Mouse (Mus musculus) lung, embryonic 16.5 days (tissue): ENCODE data around the gene Zfpl1. TPM values are rescaled to one million over a fixed set of nuclear protein-coding genes. Genes with fewer than 3 reads are reported as not detected.

Experiments
- ATAC-seq: fragments of 200-750 bp; cut with Nextera tagmentation; 2 replicates; pipeline ENCODE4 v1.8.0; 2017; ENCODE audit warnings: low read depth, mild to moderate bottlenecking, moderate library complexity
- H3K27ac ChIP-seq: fragments of 300-500 bp; sonication (generic); 2 replicates; pipeline ENCODE4 v1.5.1; 2014; ENCODE audit warnings: mild to moderate bottlenecking, control low read depth, low read length
- H3K27me3 ChIP-seq: fragments of 300-500 bp; sonication (generic); 2 replicates; pipeline ENCODE4 v1.6.1; 2014; ENCODE audit warnings: low read depth, low read length, mixed read lengths; ENCODE audit not compliant: control insufficient read depth, insufficient read depth
- H3K36me3 ChIP-seq: fragments of 300-500 bp; sonication (generic); 2 replicates; pipeline ENCODE4 v1.6.1; 2014; ENCODE audit warnings: low read length; ENCODE audit not compliant: control insufficient read depth, insufficient read depth
- H3K4me1 ChIP-seq: fragments of 300-500 bp; sonication (generic); replicated peaks from 2 replicates; pipeline ENCODE4 v1.6.1; 2014; ENCODE audit warnings: low read length, mixed read lengths; ENCODE audit not compliant: control insufficient read depth, insufficient read depth
- H3K4me2 ChIP-seq: fragments of 300-500 bp; sonication (generic); 2 replicates; pipeline ENCODE4 v1.6.1; 2014; ENCODE audit warnings: low read depth, low read length, control low read depth
- H3K4me3 ChIP-seq: fragments of 300-500 bp; sonication (generic); 2 replicates; pipeline ENCODE4 v1.5.1; 2014; ENCODE audit warnings: mild to moderate bottlenecking, low read length, control low read depth
- H3K9ac ChIP-seq: fragments of 300-500 bp; sonication (generic); 2 replicates; pipeline ENCODE4 v1.6.1; 2014; ENCODE audit warnings: low read length, control low read depth
- H3K9me3 ChIP-seq: fragments of 300-500 bp; sonication (generic); 2 replicates; pipeline ENCODE4 v1.6.1; 2016; ENCODE audit warnings: low read length; ENCODE audit not compliant: control insufficient read depth
- WGBS: fragments of 180-500 bp; shearing (Covaris S2); extraction: QIAGEN DNeasy Blood & Tissue Kit; methylation state at CpG from one replicate; pipeline ENCODE4 v1.1.7; 2014; 5-methylcytosine and 5-hydroxymethylcytosine counted together
- polyA plus RNA-seq: library from polyadenylated mRNA; unstranded; fragments of >200 nt; fragmentation: Nextera tagmentation; extraction: Ambion mirVana; gene quantifications from 2 replicates; pipeline ENCODE4 v1.2.1, GENCODE M21; 2015

Zfpl1 gene
- polyA plus RNA-seq, 1 experiment from 2014 or later, result 71.8 TPM

- ATAC-seq, result no peak
- Histone ChIP-seq H3K27me3 (no peaks in the 10 kb centered on the region), H3K4me2 (peak overlapping the region; percentile 83), H3K9me3 (no peaks in the 10 kb centered on the region), H3K4me1 (peaks cover 27% of the 10 kb centered on the region), H3K36me3 (0 out of 2 replicates have a peak, but pooled peaks cover 9% of the 10 kb centered on the region), H3K27ac (no peak overlapping the region), H3K4me3 (peak overlapping the region; percentile 89), H3K9ac (peak overlapping the region; percentile 93)
- 41% methylated on average over 5 of the region's 5 CpGs for WGBS
Measured at GRCm38 (mm10) chr19:6062418-6062817, 22.3 kb downstream of the Zfpl1 start.

GRCm38 (mm10) chr19:6061641-6062302 is 23.0 kb downstream of the Zfpl1 start:
- Histone ChIP-seq H3K36me3 (0 out of 2 replicates have a peak, but pooled peaks cover 9% of the 10 kb centered on the region), H3K9ac (peak overlapping the region; percentile 93), H3K4me2 (peak overlapping the region; percentile 83), H3K4me1 (peaks cover 22% of the 10 kb centered on the region), H3K9me3 (no peaks in the 10 kb centered on the region), H3K4me3 (peak overlapping the region; percentile 89), H3K27ac (peak overlapping the region; percentile 88), H3K27me3 (no peaks in the 10 kb centered on the region)
- no peak for ATAC-seq
- WGBS, result under 1% methylated on average over 44 of the region's 44 CpGs

GRCm38 (mm10) chr19:6061021-6061533 is 23.7 kb downstream of the Zfpl1 start, which contains the start of gene Znhit2:
TSS of gene Znhit2 (plus strand) at chr19:6061192.
- ATAC-seq, result peak; percentile 76
- no peaks in the 10 kb centered on the region for H3K27me3 ChIP-seq
- peaks cover 24% of the 10 kb centered on the region for H3K4me1 ChIP-seq
- peak within 1 kb of the TSS; percentile 83 for H3K4me2 ChIP-seq
- peak within 1 kb of the TSS; percentile 88 for H3K27ac ChIP-seq
- H3K36me3 ChIP-seq, result 0 out of 2 replicates have a peak, but pooled peaks cover 9% of the 10 kb centered on the region
- under 1% methylated on average over 58 of the region's 58 CpGs for WGBS
- H3K9ac ChIP-seq, result peak within 1 kb of the TSS; percentile 93
- peak within 1 kb of the TSS; percentile 89 for H3K4me3 ChIP-seq
- no peaks in the 10 kb centered on the region for H3K9me3 ChIP-seq

- no peak overlapping the region for H3K9ac ChIP-seq
- peaks cover 24% of the 10 kb centered on the region for H3K4me1 ChIP-seq
- H3K4me2 ChIP-seq, result peak overlapping the region; percentile 78
- H3K27me3 ChIP-seq, result no peaks in the 10 kb centered on the region
- H3K27ac ChIP-seq, result no peak overlapping the region
- no peaks in the 10 kb centered on the region for H3K9me3 ChIP-seq
- no peak for ATAC-seq
- H3K4me3 ChIP-seq, result peak overlapping the region; percentile 86
- peaks cover 19% of the 10 kb centered on the region for H3K36me3 ChIP-seq
- WGBS, result 76% methylated on average over 5 of the region's 5 CpGs
Measured at GRCm38 (mm10) chr19:6058966-6059365, 25.8 kb downstream of the Zfpl1 start.

GRCm38 (mm10) chr19:6058513-6058912 is 26.2 kb downstream of the Zfpl1 start:
- Histone ChIP-seq H3K9ac (peak overlapping the region; percentile 92), H3K4me1 (peaks cover 24% of the 10 kb centered on the region), H3K27me3 (no peaks in the 10 kb centered on the region), H3K4me3 (peak overlapping the region; percentile 86), H3K9me3 (no peaks in the 10 kb centered on the region), H3K4me2 (peak overlapping the region; percentile 78), H3K36me3 (peaks cover 23% of the 10 kb centered on the region), H3K27ac (no peak overlapping the region)
- 32% methylated on average over 4 of the region's 5 CpGs for whole genome bisulfite sequencing
- no peak for ATAC-seq

GRCm38 (mm10) chr19:6057313-6058096 is 27.3 kb downstream of the Zfpl1 start, which contains the start of the genes Mrpl49 and Fau:
TSS of gene Mrpl49 (minus strand) at chr19:6057785.
TSS of gene Fau (plus strand) at chr19:6057844.
- Histone ChIP-seq H3K4me1 (peaks cover 21% of the 10 kb centered on the region), H3K4me2 (peak within 1 kb of the TSS; percentile 78), H3K9ac (peak within 1 kb of the TSS; percentile 92), H3K36me3 (peaks cover 31% of the 10 kb centered on the region), H3K27me3 (no peaks in the 10 kb centered on the region), H3K4me3 (peak within 1 kb of the TSS; percentile 86), H3K27ac (peak within 1 kb of the TSS; percentile 70), H3K9me3 (no peaks in the 10 kb centered on the region)
- WGBS, result under 1% methylated on average over 63 of the region's 63 CpGs
- ATAC-seq, result peak; percentile 91

- 42% methylated on average over 4 of the region's 4 CpGs for WGBS
- H3K36me3 ChIP-seq, result peaks cover 39% of the 10 kb centered on the region
- no peak overlapping the region for H3K27ac ChIP-seq
- H3K9ac ChIP-seq, result peak overlapping the region; percentile 89
- peak overlapping the region; percentile 61 for H3K4me2 ChIP-seq
- no peaks in the 10 kb centered on the region for H3K9me3 ChIP-seq
- peak overlapping the region; percentile 86 for H3K4me3 ChIP-seq
- H3K27me3 ChIP-seq, result no peaks in the 10 kb centered on the region
- ATAC-seq, result no peak
- peaks cover 14% of the 10 kb centered on the region for H3K4me1 ChIP-seq
Measured at GRCm38 (mm10) chr19:6056696-6057095, 28.1 kb downstream of the Zfpl1 start.

- no peak overlapping the region for H3K27ac ChIP-seq
- no peak overlapping the region for H3K9ac ChIP-seq
- H3K4me1 ChIP-seq, result peaks cover 14% of the 10 kb centered on the region
- H3K27me3 ChIP-seq, result no peaks in the 10 kb centered on the region
- no peaks in the 10 kb centered on the region for H3K9me3 ChIP-seq
- H3K4me3 ChIP-seq, result no peak overlapping the region
- WGBS, result 74% methylated on average over 5 of the region's 5 CpGs
- H3K36me3 ChIP-seq, result peaks cover 57% of the 10 kb centered on the region
- ATAC-seq, result no peak
- no peak overlapping the region for H3K4me2 ChIP-seq
Measured at GRCm38 (mm10) chr19:6054296-6054695, 30.5 kb downstream of the Zfpl1 start.

- Histone ChIP-seq H3K9ac (no peak overlapping the region), H3K27me3 (no peaks in the 10 kb centered on the region), H3K9me3 (no peaks in the 10 kb centered on the region), H3K4me2 (no peak overlapping the region), H3K4me3 (no peak overlapping the region), H3K36me3 (peaks cover 61% of the 10 kb centered on the region), H3K27ac (no peak overlapping the region), H3K4me1 (peaks cover 15% of the 10 kb centered on the region)
- WGBS, result 87% methylated on average over 7 of the region's 7 CpGs
- ATAC-seq, result no peak
Measured at GRCm38 (mm10) chr19:6052516-6052915, 32.2 kb downstream of the Zfpl1 start.
